Mouse (Mus musculus): Measurements from ENCODE around the gene Abca13.

Abca13 gene

DNA sequence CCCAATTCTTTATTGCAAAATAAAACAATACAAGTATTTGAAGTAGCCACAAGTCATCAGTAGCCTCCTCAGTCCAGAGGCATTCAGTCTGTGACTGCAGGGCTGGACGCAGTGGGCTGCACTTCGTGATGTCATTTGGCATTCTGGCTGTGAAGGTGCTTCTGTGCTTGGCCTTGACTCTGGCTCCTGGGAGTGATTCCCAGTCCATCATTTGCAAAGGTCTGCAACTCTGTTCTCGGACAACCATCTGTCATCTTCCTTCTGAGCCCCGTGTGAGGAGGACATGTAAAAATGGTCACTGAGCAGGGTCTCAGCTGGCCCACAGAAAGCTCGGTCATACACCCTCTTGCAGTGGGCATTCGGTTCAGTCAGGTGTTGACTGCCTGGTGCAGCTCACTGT is 345.1 kb downstream of the Abca13 start:
- no peak for DNase-seq

DNA sequence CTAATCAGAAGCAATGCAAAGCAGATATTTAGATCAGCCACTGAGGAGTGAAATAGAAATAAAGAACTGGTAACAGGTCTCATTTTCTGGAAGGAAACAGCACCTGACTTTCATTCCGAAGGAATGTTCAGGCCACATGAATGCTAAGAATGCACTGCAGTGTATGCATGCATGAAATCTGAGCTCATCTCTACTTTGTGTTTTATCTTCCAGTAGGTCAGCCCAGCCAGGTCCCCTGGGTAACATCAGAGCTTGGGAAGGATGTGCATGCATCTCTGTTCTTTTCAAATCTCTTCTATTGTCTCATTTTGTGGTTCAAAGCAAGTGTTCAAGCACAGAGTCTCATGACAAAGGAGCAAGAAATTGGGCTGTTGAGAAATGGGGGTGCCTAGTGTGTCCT is 346.6 kb downstream of the Abca13 start:
- no peak for DNase-seq

DNA sequence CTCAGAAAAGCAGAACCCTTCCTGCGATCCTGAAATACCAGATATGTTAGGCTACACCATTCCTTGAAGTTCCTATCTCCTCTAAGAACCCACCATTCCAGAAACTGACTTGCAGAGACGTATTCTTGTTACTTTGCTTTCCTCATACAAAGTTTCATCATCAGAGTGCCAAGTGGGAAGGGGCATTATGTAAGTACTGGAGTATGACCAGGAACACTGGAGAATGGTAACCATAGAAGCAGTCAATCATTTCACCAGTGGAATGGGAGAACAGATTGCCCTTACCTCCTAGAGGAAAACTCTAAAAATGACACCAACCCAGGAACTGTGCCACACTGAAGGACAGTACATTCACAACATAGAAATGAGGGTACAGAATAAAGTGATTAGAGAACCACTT is 368.3 kb downstream of the Abca13 start:
- DNase-seq, result no peak

GRCm38 (mm10) chr11:9568302-9568701 is 376.6 kb downstream of the Abca13 start:
- DNase-seq, result no peak

GRCm38 (mm10) chr11:9570319-9570718 is 378.6 kb downstream of the Abca13 start:
- no peak for DNase-seq

- no peak for DNase-seq
Measured at GRCm38 (mm10) chr11:9574894-9575293, 383.2 kb downstream of the Abca13 start.

GRCm38 (mm10) chr11:9591757-9592316 is 400.1 kb downstream of the Abca13 start:
- no peak for DNase-seq

GRCm38 (mm10) chr11:9597299-9597698 is 405.6 kb downstream of the Abca13 start:
- DNase-seq, result no peak

GRCm38 (mm10) chr11:9601096-9601495 is 409.4 kb downstream of the Abca13 start:
- no peak for DNase-seq

DNA sequence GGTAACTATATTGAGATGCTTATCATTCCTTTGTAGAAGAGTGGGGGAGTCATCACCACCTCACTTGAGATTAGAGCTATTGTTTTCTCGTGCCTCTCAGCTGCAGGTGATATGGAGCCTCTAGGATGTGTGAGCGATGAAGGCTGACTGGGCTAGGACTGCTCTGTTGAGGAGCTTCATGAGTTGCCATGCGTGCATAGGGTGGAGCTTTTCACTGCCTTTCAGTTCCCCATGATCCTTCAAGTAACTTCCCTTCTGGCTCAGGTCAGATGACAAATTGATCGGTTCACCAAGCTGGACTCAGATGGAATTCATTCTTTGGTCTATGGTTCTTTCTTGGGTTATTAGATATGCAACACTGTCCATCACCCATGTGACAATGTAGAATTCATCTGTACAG is 410.4 kb downstream of the Abca13 start:
- no peak for DNase-seq

DNA sequence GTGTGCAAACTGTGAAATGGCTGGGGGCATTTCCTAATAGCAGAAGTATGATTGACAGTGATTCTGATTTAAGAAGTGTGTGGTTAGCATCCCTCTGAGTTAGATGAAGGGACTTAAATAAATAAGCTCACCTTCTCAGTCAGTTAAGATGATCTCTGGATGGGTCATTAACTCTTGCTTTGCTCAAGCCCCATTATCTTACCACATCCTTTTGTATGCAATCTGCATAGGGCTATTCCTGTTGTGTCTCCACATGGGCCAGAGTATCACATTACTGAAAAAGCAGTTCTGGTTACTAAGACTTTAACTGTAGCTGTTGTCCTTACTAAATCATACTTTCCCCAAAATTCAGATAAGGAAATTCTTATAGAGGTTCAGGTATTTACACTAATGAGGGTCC is 416.5 kb downstream of the Abca13 start:
- no peak for DNase-seq

- DNase-seq, result no peak
Measured at GRCm38 (mm10) chr11:9609075-9609474, 417.3 kb downstream of the Abca13 start.

DNA sequence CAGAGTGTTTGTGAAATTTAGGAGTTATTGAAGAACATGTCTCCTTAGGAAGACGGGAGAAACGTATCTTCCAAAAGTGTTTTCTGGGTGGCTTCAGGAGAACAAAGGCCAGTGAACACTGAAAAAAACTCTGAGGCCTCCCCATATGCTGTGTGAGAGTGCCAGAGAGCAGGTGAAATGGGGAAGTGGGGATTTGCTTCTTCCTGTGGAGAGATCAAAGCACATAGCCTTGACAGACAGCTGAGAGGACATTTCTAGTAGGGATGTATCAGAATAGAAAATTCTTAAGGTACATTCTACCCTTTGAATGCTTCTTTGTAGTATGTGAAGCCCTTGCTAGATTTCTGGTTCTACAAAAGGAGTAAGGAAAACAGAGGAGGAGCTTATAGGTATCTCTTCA is 424.4 kb downstream of the Abca13 start:
- no peak for DNase-seq

DNA sequence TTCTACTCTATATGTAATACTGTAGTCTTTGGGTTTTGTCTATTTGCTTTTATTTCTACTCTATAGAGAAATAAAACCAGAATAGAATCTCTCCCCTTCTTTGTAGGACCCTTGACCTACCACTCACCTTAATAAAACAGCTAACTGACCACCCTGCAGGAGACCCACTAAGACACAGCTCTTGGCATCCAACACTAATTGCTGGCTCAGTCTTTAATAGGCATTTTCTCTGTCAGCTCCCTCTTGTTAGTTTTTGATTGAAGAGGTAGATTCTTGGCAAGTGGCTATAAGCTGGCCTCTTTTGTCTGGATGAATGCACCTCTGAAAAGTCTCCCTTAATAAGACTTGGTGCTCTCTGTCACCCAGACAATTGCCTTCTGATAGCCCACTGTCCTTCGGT is 424.9 kb downstream of the Abca13 start:
- no peak for DNase-seq

DNA sequence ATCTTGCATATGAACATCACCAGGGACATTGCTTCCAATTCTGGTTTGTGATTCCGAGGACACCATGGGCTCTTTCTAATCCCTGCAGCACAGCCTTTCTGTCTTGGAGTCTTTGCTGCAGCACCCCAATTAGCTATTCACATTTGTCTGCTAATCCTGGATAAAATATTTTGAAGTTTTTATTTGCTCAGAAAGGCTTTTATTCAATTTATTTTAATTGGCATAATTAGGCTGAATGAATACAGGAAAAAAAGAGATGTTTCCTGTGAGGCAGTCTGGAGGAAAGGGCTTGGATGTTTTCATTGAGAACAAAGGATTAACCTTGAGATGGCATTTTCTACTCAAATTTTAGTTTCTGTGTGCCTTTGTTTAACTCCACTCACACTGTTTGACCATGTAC is 428.2 kb downstream of the Abca13 start:
- no peak for DNase-seq

DNA sequence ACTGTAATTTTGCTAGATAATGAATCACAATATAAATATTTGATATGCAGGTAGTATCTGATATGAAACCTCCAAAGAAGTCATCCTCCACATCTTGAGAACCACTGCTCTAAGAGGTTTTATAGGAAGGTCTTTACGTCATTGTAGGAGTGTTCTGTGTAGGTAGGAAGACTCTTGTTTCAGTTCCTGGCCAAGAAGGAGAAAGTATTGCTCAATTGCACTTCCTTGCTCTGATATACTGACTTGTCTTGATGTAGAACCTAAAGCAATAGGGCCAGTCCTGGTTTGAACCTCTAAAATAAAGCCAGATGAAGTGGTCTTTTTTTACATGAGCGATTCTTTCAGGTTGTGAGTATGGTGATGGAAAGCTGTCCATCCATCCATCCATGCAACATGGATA is 431.1 kb downstream of the Abca13 start:
- no peak for DNase-seq

- DNase-seq, result no peak
Measured at GRCm38 (mm10) chr11:9624753-9625152, 433.0 kb downstream of the Abca13 start.

GRCm38 (mm10) chr11:9625812-9626211 is 434.1 kb downstream of the Abca13 start:
- no peak for DNase-seq

- no peak for DNase-seq
Measured at GRCm38 (mm10) chr11:9647272-9647671, 455.5 kb downstream of the Abca13 start.

- no peak for DNase-seq
Measured at GRCm38 (mm10) chr11:9647991-9648390, 456.2 kb downstream of the Abca13 start.

DNA sequence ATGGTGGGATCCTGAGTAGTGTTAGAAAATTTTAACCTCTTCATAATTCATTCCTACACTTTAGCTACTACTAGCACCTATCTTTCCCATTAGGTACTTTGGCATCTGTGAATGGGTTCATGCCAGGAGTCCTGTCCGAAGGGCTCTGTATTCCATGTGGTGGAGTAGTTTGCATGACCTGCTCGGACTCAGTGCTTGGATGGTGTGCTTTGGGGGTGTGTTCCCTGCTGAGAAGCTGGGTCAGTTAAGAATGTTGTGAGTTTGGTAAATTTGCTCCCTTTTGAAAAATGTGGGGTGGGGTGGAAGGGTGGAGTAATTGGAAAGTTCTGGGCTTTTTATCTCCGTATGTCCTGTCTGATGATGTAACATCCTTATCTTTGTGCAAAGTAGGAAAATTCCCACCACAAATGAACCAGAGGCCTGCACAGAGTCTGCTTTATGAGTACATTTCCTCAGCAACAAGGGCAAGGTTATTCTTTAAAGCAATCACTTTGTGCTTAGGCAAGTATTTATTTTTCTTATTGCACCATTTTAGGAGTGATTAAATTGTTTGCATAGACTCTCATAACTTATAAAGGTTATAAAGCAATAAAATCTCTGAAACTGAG is 475.0 kb downstream of the Abca13 start:
- no peak for DNase-seq

GRCm38 (mm10) chr11:9669430-9669829 is 477.7 kb downstream of the Abca13 start:
- no peak for DNase-seq

- no peak for DNase-seq
Measured at GRCm38 (mm10) chr11:9684952-9685351, 493.2 kb downstream of the Abca13 start.

DNA sequence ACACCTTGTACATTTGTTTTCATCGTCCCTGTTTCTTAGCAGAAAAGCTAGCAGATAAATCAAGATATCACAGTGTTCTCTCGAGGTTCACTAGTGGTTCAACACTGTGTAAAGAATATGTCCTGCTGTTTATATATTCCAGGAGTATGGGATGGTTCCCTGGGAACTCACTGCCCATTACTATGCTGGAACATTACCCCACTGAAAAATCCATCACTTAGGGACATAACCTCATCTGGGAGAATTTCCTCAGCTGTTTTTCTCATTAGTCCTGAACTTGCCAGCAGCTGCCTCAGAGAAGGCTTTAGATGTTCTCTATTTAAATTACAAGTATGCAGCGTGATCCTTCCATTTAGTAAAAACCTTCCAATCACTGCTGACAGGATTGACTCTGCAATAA is 513.4 kb downstream of the Abca13 start:
- DNase-seq, result no peak

GRCm38 (mm10) chr11:9727810-9728490 is 536.2 kb downstream of the Abca13 start:
- no peak for DNase-seq

Data from cerebellum, adult 11 months (tissue).